Mouse (Mus musculus) intestine, embryonic 14.5 days (tissue): ENCODE measurements around the gene Gm11639. TPM values are rescaled to one million over a fixed set of nuclear protein-coding genes. Genes with fewer than 3 reads are reported as not detected.

Source experiments
- ATAC-seq: fragments of 200-750 bp; cut with Nextera tagmentation; replicated peaks from 2 replicates; pipeline ENCODE4 v1.8.0; 2017; ENCODE audit warnings: low read depth, moderate number of reproducible peaks, moderate TSS enrichment, moderate library complexity; ENCODE audit not compliant: low FRiP score, low TSS enrichment
- DNase-seq: peaks from one replicate; pipeline ENCODE4 v3.0.0-alpha.2; 2018; ENCODE audit warnings: low spot score
- H3K27ac ChIP-seq: fragments of 300-500 bp; sonication (generic); 2 replicates; pipeline ENCODE4 v1.5.1; 2014; ENCODE audit warnings: low read depth, mild to moderate bottlenecking, control low read depth
- H3K27me3 ChIP-seq: fragments of 300-500 bp; sonication (generic); replicated peaks from 2 replicates; pipeline ENCODE4 v1.6.1; 2014; ENCODE audit warnings: low read length, control low read depth; ENCODE audit not compliant: control insufficient read depth, insufficient read depth
- H3K36me3 ChIP-seq: fragments of 300-500 bp; sonication (generic); 2 replicates; pipeline ENCODE4 v1.6.1; 2014; ENCODE audit warnings: low read length, control low read depth; ENCODE audit not compliant: control insufficient read depth, insufficient read depth
- H3K4me1 ChIP-seq: fragments of 300-500 bp; sonication (generic); replicated peaks from 2 replicates; pipeline ENCODE4 v1.6.1; 2014; ENCODE audit warnings: low read length, control low read depth, mixed read lengths; ENCODE audit not compliant: control insufficient read depth, insufficient read depth
- H3K4me2 ChIP-seq: fragments of 300-500 bp; sonication (generic); 2 replicates; pipeline ENCODE4 v1.6.1; 2014; ENCODE audit warnings: low read length
- H3K4me3 ChIP-seq: fragments of 300-500 bp; sonication (generic); 2 replicates; pipeline ENCODE4 v1.5.1; 2014; ENCODE audit warnings: low read depth, low read length, control low read depth, mixed read lengths
- H3K9ac ChIP-seq: fragments of 300-500 bp; sonication (generic); 2 replicates; pipeline ENCODE4 v1.6.1; 2014; ENCODE audit warnings: mild to moderate bottlenecking, low read length
- H3K9me3 ChIP-seq: fragments of 300-500 bp; sonication (generic); 2 replicates; pipeline ENCODE4 v1.6.1; 2016; ENCODE audit warnings: low read length, control low read depth; ENCODE audit not compliant: control insufficient read depth
- WGBS: fragments of 180-500 bp; shearing (Covaris S2); extraction: QIAGEN DNeasy Blood & Tissue Kit; methylation state at CpG from one replicate; pipeline ENCODE4 v1.1.7; 2014; 5-methylcytosine and 5-hydroxymethylcytosine counted together
- polyA plus RNA-seq: library from polyadenylated mRNA; unstranded; fragments of >200 nt; fragmentation: Nextera tagmentation; extraction: Ambion mirVana; gene quantifications from 2 replicates; pipeline ENCODE4 v1.2.1, GENCODE M21; 2014

The Gm11639 gene
- polyA plus RNA-seq, 1 experiment from 2014 or later, result 0.03 TPM

- no peak for ATAC-seq
These were observed 287.0 kb downstream of the Gm11639 start for GRCm38 (mm10) chr11:104972480-104972879.

GRCm38 (mm10) chr11:104977976-104978375 is 292.5 kb downstream of the Gm11639 start:
- ATAC-seq, result no peak
- WGBS, result 76% methylated on average over 5 of the region's 5 CpGs

More at GRCm38 (mm10) chr11:104972480-104972879, 287.0 kb downstream of the Gm11639 start:
- no peak for DNase-seq
- H3K27me3 ChIP-seq, result no peaks in the 10 kb centered on the region
- H3K36me3 ChIP-seq, result no peaks in the 10 kb centered on the region
- no peak overlapping the region for H3K4me2 ChIP-seq
- H3K9ac ChIP-seq, result no peak overlapping the region
- no peak overlapping the region for H3K4me3 ChIP-seq
- no peak overlapping the region for H3K27ac ChIP-seq
- no peaks in the 10 kb centered on the region for H3K9me3 ChIP-seq
- WGBS, result 72% methylated on average over 6 of the region's 8 CpGs
- no peaks in the 10 kb centered on the region for H3K4me1 ChIP-seq

GRCm38 (mm10) chr11:104981342-104982055 is 296.0 kb downstream of the Gm11639 start:
- Histone ChIP-seq H3K4me3 (no peak overlapping the region), H3K9me3 (no peaks in the 10 kb centered on the region), H3K4me2 (no peak overlapping the region), H3K4me1 (no peaks in the 10 kb centered on the region), H3K27ac (no peak overlapping the region), H3K36me3 (no peaks in the 10 kb centered on the region), H3K27me3 (no peaks in the 10 kb centered on the region), H3K9ac (no peak overlapping the region)
- 66% methylated on average over 15 of the region's 15 CpGs for WGBS
- ATAC-seq (no peak), DNase-seq (no peak)

More at GRCm38 (mm10) chr11:104977976-104978375, 292.5 kb downstream of the Gm11639 start:
- Histone ChIP-seq H3K27ac (no peak overlapping the region), H3K4me1 (no peaks in the 10 kb centered on the region), H3K9me3 (no peaks in the 10 kb centered on the region), H3K27me3 (no peaks in the 10 kb centered on the region), H3K9ac (no peak overlapping the region), H3K4me2 (no peak overlapping the region), H3K4me3 (no peak overlapping the region), H3K36me3 (no peaks in the 10 kb centered on the region)
- DNase-seq, result no peak

DNA sequence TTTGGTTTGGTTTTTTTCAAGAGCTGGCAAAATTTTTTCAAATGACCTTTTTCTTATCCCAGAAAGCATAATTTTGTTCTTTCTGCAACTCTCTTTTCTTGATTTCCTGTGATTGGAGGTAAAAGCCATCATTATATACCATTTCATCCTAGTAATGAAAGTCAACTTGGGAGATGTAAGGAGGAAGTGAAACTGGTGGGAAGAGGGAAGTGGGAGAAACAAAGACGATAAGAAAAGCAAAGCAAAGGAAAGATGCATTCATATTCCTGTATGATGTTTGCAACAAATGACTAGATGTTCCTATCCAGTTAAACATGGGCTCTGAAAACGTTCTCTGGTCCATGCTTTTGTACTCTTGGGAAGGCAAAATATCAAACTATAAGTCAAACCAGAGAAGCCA is 323.7 kb downstream of the Gm11639 start:
- Histone ChIP-seq H3K36me3 (no peaks in the 10 kb centered on the region), H3K4me2 (no peak overlapping the region), H3K27ac (no peak overlapping the region), H3K27me3 (no peaks in the 10 kb centered on the region), H3K9me3 (no peaks in the 10 kb centered on the region), H3K4me1 (no peaks in the 10 kb centered on the region), H3K9ac (no peak overlapping the region), H3K4me3 (no peak overlapping the region)
- DNase-seq (no peak), ATAC-seq (no peak)
- 60% methylated on average over 2 of the region's 2 CpGs for whole genome bisulfite sequencing

- WGBS, result 80% methylated on average over 7 of the region's 7 CpGs
- DNase-seq, result no peak
- no peak overlapping the region for H3K4me3 ChIP-seq
These were observed 335.6 kb downstream of the Gm11639 start for GRCm38 (mm10) chr11:105021071-105021470.

DNA sequence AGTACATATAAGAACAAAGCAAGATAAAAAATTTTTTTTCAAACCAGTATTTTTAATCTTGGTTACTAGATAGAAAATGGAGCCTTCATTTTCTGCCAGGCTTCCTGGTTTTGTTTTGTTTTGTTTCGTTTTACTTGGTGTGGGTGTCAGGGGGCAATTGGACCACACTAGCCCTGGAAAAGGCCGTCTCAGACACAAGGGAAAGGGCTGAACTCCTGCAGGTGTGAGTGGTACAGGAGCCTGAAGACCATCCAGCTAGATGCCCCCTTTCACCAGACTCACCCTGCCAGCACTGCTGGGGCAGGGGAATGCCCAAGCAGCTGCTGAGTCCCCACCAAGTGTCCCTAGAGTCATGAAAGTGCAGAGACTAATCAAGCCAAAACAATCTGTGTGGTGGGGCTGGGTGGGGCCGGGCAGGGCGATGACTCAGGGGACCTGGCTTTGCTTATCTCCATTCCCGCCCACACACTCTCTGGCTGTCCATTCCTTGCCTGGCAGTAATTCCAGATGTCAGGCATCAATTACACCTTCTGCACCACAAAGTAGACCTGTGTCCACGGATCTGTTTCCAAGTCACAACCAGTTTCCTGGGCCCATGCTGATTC is 343.3 kb downstream of the Gm11639 start:
- WGBS, result 39% methylated on average over 6 of the region's 6 CpGs
- DNase-seq (no peak), ATAC-seq (0 out of 2 replicates have a peak, but pooled peaks have one; percentile 55)
- H3K9ac ChIP-seq, result no peak overlapping the region
- no peaks in the 10 kb centered on the region for H3K27me3 ChIP-seq
- no peaks in the 10 kb centered on the region for H3K9me3 ChIP-seq
- H3K36me3 ChIP-seq, result no peaks in the 10 kb centered on the region
- no peak overlapping the region for H3K4me3 ChIP-seq
- no peak overlapping the region for H3K4me2 ChIP-seq
- H3K27ac ChIP-seq, result no peak overlapping the region
- peaks cover 9% of the 10 kb centered on the region; the same call in 1 of the 2 replicates for H3K4me1 ChIP-seq

More at GRCm38 (mm10) chr11:105021071-105021470, 335.6 kb downstream of the Gm11639 start:
- no peak for ATAC-seq
- Histone ChIP-seq H3K4me2 (no peak overlapping the region), H3K4me1 (no peaks in the 10 kb centered on the region), H3K27me3 (no peaks in the 10 kb centered on the region), H3K36me3 (no peaks in the 10 kb centered on the region), H3K9me3 (no peaks in the 10 kb centered on the region), H3K27ac (no peak overlapping the region), H3K9ac (no peak overlapping the region)

DNA sequence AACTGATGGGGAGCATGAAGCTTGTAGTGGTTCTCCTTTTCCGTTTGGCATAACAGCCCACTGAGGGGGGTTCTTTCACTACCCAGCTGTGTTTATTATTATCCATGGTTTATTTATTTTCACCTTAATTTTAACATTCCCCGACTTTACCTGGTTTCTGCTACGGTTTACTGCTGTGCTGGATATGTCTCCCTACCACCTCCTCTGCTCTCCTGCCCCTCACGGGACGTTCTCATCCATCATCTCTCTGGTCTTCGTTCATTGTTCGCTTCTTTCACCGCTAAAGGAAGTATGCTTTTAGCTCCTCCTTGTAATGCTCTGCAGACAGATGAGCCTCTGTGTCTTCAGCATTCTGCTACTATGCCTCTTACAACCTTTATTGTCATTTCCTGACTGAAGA is 344.0 kb downstream of the Gm11639 start:
- Histone ChIP-seq H3K4me3 (no peak overlapping the region), H3K9me3 (no peaks in the 10 kb centered on the region), H3K9ac (no peak overlapping the region), H3K36me3 (no peaks in the 10 kb centered on the region), H3K27me3 (no peaks in the 10 kb centered on the region), H3K4me2 (no peak overlapping the region), H3K27ac (no peak overlapping the region), H3K4me1 (peaks cover 9% of the 10 kb centered on the region; the same call in 1 of the 2 replicates)
- ATAC-seq (no peak), DNase-seq (no peak)
- 28% methylated on average over 8 of the region's 8 CpGs for WGBS

- WGBS, result 69% methylated on average over 6 of the region's 6 CpGs
- no peaks in the 10 kb centered on the region for H3K27me3 ChIP-seq
- H3K27ac ChIP-seq, result no peak overlapping the region
- H3K4me2 ChIP-seq, result no peak overlapping the region
- H3K9me3 ChIP-seq, result no peaks in the 10 kb centered on the region
- H3K4me3 ChIP-seq, result no peak overlapping the region
- H3K4me1 ChIP-seq, result peaks cover 9% of the 10 kb centered on the region; the same call in 1 of the 2 replicates
- no peak for ATAC-seq
- no peak overlapping the region for H3K9ac ChIP-seq
- no peaks in the 10 kb centered on the region for H3K36me3 ChIP-seq
- DNase-seq, result no peak
These were observed 344.7 kb downstream of the Gm11639 start for GRCm38 (mm10) chr11:105030229-105030628.
